Mouse (Mus musculus) G1E (cell line): ENCODE data around the gene Pidd1. TPM values are rescaled to one million over a fixed set of nuclear protein-coding genes. Genes with fewer than 3 reads are reported as not detected.

Experiments
- ATAC-seq: 2 replicates; pipeline ENCODE4 v1.8.0; 2016; ENCODE audit warnings: mild to moderate bottlenecking; ENCODE audit not compliant: insufficient number of reproducible peaks, poor library complexity, low FRiP score, severe bottlenecking; ENCODE audit errors: extremely low read depth
- DNase-seq: peaks from one replicate; pipeline ENCODE4 v3.0.0; 2012; ENCODE audit warnings: low spot score
- H3K27me3 ChIP-seq: 2 replicates; pipeline ENCODE4 v1.6.1; 2012; ENCODE audit warnings: mild to moderate bottlenecking, low read length, inconsistent platforms; ENCODE audit not compliant: insufficient read depth
- H3K36me3 ChIP-seq: replicated peaks from 2 replicates; pipeline ENCODE3; 2012; ENCODE audit warnings: mild to moderate bottlenecking, inconsistent platforms
- H3K4me1 ChIP-seq: 2 replicates; pipeline ENCODE4 v1.6.1; 2012; ENCODE audit warnings: low read depth, low read length, inconsistent platforms, mixed read lengths; ENCODE audit not compliant: insufficient read depth
- H3K4me3 ChIP-seq: 2 replicates; pipeline ENCODE4 v1.5.1; 2012; ENCODE audit warnings: low read depth, mild to moderate bottlenecking, inconsistent platforms, low read length, moderate library complexity, mixed read lengths
- H3K9me3 ChIP-seq: replicated peaks from 2 replicates; pipeline ENCODE4 v1.6.1; 2012; ENCODE audit warnings: inconsistent platforms
- CTCF ChIP-seq: IDR thresholded peaks from 2 replicates; pipeline ENCODE4 v1.5.1; 2012; ENCODE audit warnings: low read depth, low read length, inconsistent platforms, mixed read lengths
- GATA1 ChIP-seq: IDR thresholded peaks from 2 replicates; pipeline ENCODE4 v1.6.1; 2012; ENCODE audit warnings: borderline replicate concordance, low read length, inconsistent platforms, mixed read lengths
- GATA2 ChIP-seq: IDR thresholded peaks from 2 replicates; pipeline ENCODE4 v1.6.1; 2012; ENCODE audit warnings: low read depth, low read length, inconsistent platforms, borderline replicate concordance
- POLR2AphosphoS5 ChIP-seq: IDR thresholded peaks from 2 replicates; pipeline ENCODE4 v1.6.1; 2012; ENCODE audit warnings: low read depth, low read length, inconsistent platforms; ENCODE audit not compliant: insufficient replicate concordance
- TAL1 ChIP-seq: conservative IDR thresholded peaks from 2 replicates; pipeline ENCODE4 v1.6.1; 2012; ENCODE audit warnings: low read depth, low read length, inconsistent platforms, mixed read lengths
- polyA plus RNA-seq: library from polyadenylated mRNA; stranded (reverse); fragments of >175 nt; gene quantifications from 2 replicates; pipeline ENCODE4 v1.2.3, GENCODE M21; 2012
- total RNA-seq, 2 experiments: library from RNA; stranded (forward) in 1 of 2; stranded (reverse) in 1 of 2; fragments of 200-1000 nt in 1 of 2; fragments of >200 nt in 1 of 2; fragmentation: Nextera tagmentation in 1 of 2; gene quantifications; 2 replicates each; pipeline ENCODE4 v1.2.3; 2014 to 2017

Pidd1 gene
- total and polyA plus RNA-seq, 3 experiments: 8.9 to 59.6 (median 22.9) TPM

GRCm38 (mm10) chr7:141457236-141457635, 13.4 kb upstream of the Pidd1 start:
- TF ChIP-seq TAL1 (no peak), CTCF (no peak), POLR2AphosphoS5 (no peak), GATA2 (no peak)
- no peak for DNase-seq
- Histone ChIP-seq H3K9me3 (no peaks in the 10 kb centered on the region), H3K27me3 (peaks cover 15% of the 10 kb centered on the region), H3K36me3 (peaks cover 54% of the 10 kb centered on the region), H3K4me1 (peaks cover 48% of the 10 kb centered on the region), H3K4me3 (no peak overlapping the region)
- no peak for ATAC-seq

GRCm38 (mm10) chr7:141456739-141457138, 12.9 kb upstream of the Pidd1 start:
- no peak overlapping the region for H3K4me3 ChIP-seq
- H3K27me3 ChIP-seq: peaks cover 10% of the 10 kb centered on the region
- H3K4me1 ChIP-seq: peaks cover 49% of the 10 kb centered on the region
- H3K9me3 ChIP-seq: no peaks in the 10 kb centered on the region
- H3K36me3 ChIP-seq: peaks cover 59% of the 10 kb centered on the region
- no peak for TF ChIP-seq TAL1
- TF ChIP-seq CTCF: no peak
- TF ChIP-seq GATA2: no peak
- TF ChIP-seq GATA1: no peak
- ATAC-seq: no peak
- DNase-seq: no peak

- Histone ChIP-seq H3K9me3 (no peaks in the 10 kb centered on the region), H3K4me3 (peak overlapping the region; percentile 86), H3K27me3 (peaks cover 2% of the 10 kb centered on the region; the same call in 1 of the 2 replicates), H3K4me1 (peaks cover 59% of the 10 kb centered on the region), H3K36me3 (peaks cover 65% of the 10 kb centered on the region)
- ATAC-seq: peak; percentile 30; the same call in 1 of the 2 replicates
- TF ChIP-seq TAL1 (no peak), POLR2AphosphoS5 (no peak), GATA2 (no peak), GATA1 (no peak), CTCF (no peak)
- no peak for DNase-seq
Measured at GRCm38 (mm10) chr7:141455610-141456314, 11.9 kb upstream of the Pidd1 start.

GRCm38 (mm10) chr7:141454967-141455551, 11.2 kb upstream of the Pidd1 start, which contains the start of gene Pnpla2:
Gene Pnpla2, plus strand, starts transcription at chr7:141455198.
- peak within 1 kb of the TSS; percentile 86 for H3K4me3 ChIP-seq
- ATAC-seq: peak; percentile 78
- H3K9me3 ChIP-seq: no peaks in the 10 kb centered on the region
- H3K36me3 ChIP-seq: peaks cover 65% of the 10 kb centered on the region
- peak; percentile 83 for DNase-seq
- no peak for TF ChIP-seq CTCF
- TF ChIP-seq TAL1: no peak
- TF ChIP-seq POLR2AphosphoS5: no peak
- TF ChIP-seq GATA1: no peak
- no peak for TF ChIP-seq GATA2
- no peaks in the 10 kb centered on the region; the same call in 1 of the 2 replicates for H3K27me3 ChIP-seq
- peaks cover 66% of the 10 kb centered on the region for H3K4me1 ChIP-seq

- Histone ChIP-seq H3K27me3 (no peaks in the 10 kb centered on the region), H3K4me3 (no peak overlapping the region), H3K9me3 (no peaks in the 10 kb centered on the region), H3K36me3 (peaks cover 62% of the 10 kb centered on the region), H3K4me1 (peaks cover 76% of the 10 kb centered on the region)
- no peak for TF ChIP-seq TAL1
- TF ChIP-seq GATA2: no peak
- no peak for TF ChIP-seq POLR2AphosphoS5
- TF ChIP-seq CTCF: no peak
- TF ChIP-seq GATA1: no peak
- ATAC-seq (no peak), DNase-seq (no peak)
Measured at GRCm38 (mm10) chr7:141453636-141454035, 9.8 kb upstream of the Pidd1 start.

GRCm38 (mm10) chr7:141451928-141452327, 8.1 kb upstream of the Pidd1 start:
- H3K4me1 ChIP-seq: peaks cover 69% of the 10 kb centered on the region
- TF ChIP-seq GATA2: no peak
- no peak for TF ChIP-seq CTCF
- no peak for TF ChIP-seq GATA1
- no peak for TF ChIP-seq TAL1
- no peak for TF ChIP-seq POLR2AphosphoS5
- no peak overlapping the region for H3K4me3 ChIP-seq
- ATAC-seq (no peak), DNase-seq (no peak)
- peaks cover 55% of the 10 kb centered on the region for H3K36me3 ChIP-seq
- H3K9me3 ChIP-seq: no peaks in the 10 kb centered on the region
- H3K27me3 ChIP-seq: no peaks in the 10 kb centered on the region
